Mouse (Mus musculus) heart, adult 2 months (tissue): Measurements from ENCODE around the gene Odf3l1.

Experiments used
- CTCF ChIP-seq: fragments of 200-600 bp; IDR thresholded peaks from 2 replicates; pipeline ENCODE4 v1.8.1; 2022; ENCODE audit warnings: antibody characterized with exemption, mild to moderate bottlenecking, moderate library complexity
- EP300 ChIP-seq: fragments of 200-500 bp; IDR thresholded peaks from 2 replicates; pipeline ENCODE4 v1.6.1; 2011; ENCODE audit warnings: low read depth, low read length, control low read depth; ENCODE audit not compliant: insufficient read depth
- POLR2A ChIP-seq: fragments of 200-500 bp; IDR thresholded peaks from 2 replicates; pipeline ENCODE4 v1.6.1; 2011; ENCODE audit warnings: mild to moderate bottlenecking, low read depth, low read length, control low read depth; ENCODE audit not compliant: insufficient read depth

DNA sequence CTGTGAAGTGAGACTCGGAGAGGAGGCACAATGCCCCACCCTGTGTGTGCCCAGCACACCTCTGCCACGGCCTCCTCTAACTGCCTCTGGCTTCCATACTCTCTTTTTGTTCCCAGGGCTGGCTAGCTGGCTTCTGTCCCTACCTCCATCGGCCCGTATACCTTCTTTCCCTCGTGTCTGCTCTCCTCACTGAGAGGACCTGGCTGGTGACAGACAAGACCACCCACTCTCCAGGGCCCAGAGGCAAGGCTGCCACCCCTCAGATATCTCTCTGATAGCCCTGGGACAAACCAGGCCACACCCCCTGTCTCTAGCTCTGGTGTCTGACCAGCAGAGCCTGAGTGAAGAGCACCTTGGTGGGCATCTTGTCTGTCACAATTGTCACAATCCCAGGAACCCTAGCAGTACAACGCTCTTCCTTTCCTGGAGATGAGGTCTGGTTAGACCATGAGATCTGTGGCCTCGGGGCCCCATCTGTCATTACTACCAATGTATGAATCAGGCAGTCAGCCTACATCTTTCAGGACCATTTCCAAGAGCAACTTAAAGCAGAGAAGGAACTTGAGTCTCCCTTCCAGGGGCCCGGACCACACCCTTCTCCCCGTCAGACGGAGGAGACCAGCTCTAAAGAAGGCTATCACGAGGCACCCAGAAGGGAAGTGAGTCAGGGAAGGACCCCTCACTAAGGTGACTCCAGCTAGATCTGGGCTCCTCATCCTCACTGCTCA is 1.4 kb upstream of the Odf3l1 start:
- no peak for TF ChIP-seq POLR2A
- no peak for TF ChIP-seq CTCF
- TF ChIP-seq EP300, result no peak
